18 mouse cellular contexts compared by ENCODE assay signal in genomic region chr4:7143676-7144075, GRCm38 (mm10).
DNase-seq lines count a peak whose midpoint lies in the region; ATAC-seq and TF ChIP-seq lines count a peak whose summit lies in the region.
"Had no signal": no experiment of that assay in that cellular context is flagged by ENCODE, and none has a peak within 500 bp of the region (broad histone marks: within the 10 kb centered on the region; RNA-seq: fewer than 3 reads in every experiment).

No protein-coding gene starts in this region.

- no peaks in the 10 kb centered on the region for H3K9me3 ChIP-seq in intestine, embryonic 14.5 days (ENCODE audit: control insufficient read depth, low read length)
- H3K9me3 ChIP-seq in liver, embryonic 14.5 days (ENCODE audit: control insufficient read depth, low read length) = no peaks in the 10 kb centered on the region
- H3K9me3 ChIP-seq in forebrain, postnatal 0 days (ENCODE audit: low read length) = no peaks in the 10 kb centered on the region
- H3K9me3 ChIP-seq: embryonic facial prominence, embryonic 13.5 days had no signal

- no peak overlapping the region for H3K4me2 ChIP-seq in intestine, embryonic 14.5 days (ENCODE audit: low read length)
- H3K4me2 ChIP-seq in liver, embryonic 14.5 days (ENCODE audit: low read depth) = no peak overlapping the region
- H3K4me2 ChIP-seq in forebrain, postnatal 0 days (ENCODE audit: low read depth) = no peak overlapping the region
- H3K4me2 ChIP-seq: embryonic facial prominence, embryonic 13.5 days; heart, embryonic 11.5 days; hindbrain, embryonic 14.5 days had no signal

- no peak for TF ChIP-seq CTCF in liver, embryonic 14.5 days (IDR thresholded peaks at IDR 0.05; ENCODE audit: low read depth)
- TF ChIP-seq CTCF in forebrain, postnatal 0 days (IDR thresholded peaks at IDR 0.05; ENCODE audit: low read depth) = no peak
- no peak for TF ChIP-seq CTCF in gastrocnemius, adult 2 months (IDR thresholded peaks at IDR 0.05)

- H3K27me3 ChIP-seq in intestine, embryonic 14.5 days (replicated peaks; ENCODE audit: control insufficient read depth, insufficient read depth, low read length) = no peaks in the 10 kb centered on the region
- no peaks in the 10 kb centered on the region for H3K27me3 ChIP-seq in liver, embryonic 14.5 days (ENCODE audit: control insufficient read depth, insufficient read depth, low read length)
- no peaks in the 10 kb centered on the region for H3K27me3 ChIP-seq in forebrain, postnatal 0 days (ENCODE audit: insufficient read depth, low read length)
- H3K27me3 ChIP-seq: embryonic facial prominence, embryonic 13.5 days had no signal

- H3K27ac ChIP-seq in intestine, embryonic 14.5 days (ENCODE audit: low read depth) = no peak overlapping the region; the same call in 1 of the 2 replicates
- no peak overlapping the region for H3K27ac ChIP-seq in liver, embryonic 14.5 days
- no peak overlapping the region for H3K27ac ChIP-seq in forebrain, postnatal 0 days (ENCODE audit: low read depth, low read length)
- H3K27ac ChIP-seq in gastrocnemius, adult 2 months = no peak overlapping the region
- H3K27ac ChIP-seq: embryonic facial prominence, embryonic 13.5 days; hindbrain, embryonic 14.5 days had no signal

- no peak overlapping the region for H3K9ac ChIP-seq in intestine, embryonic 14.5 days (ENCODE audit: low read length)
- no peak overlapping the region for H3K9ac ChIP-seq in liver, embryonic 14.5 days (replicated peaks)
- no peak overlapping the region for H3K9ac ChIP-seq in forebrain, postnatal 0 days
- H3K9ac ChIP-seq: embryonic facial prominence, embryonic 13.5 days; hindbrain, embryonic 14.5 days had no signal

- no peak overlapping the region for H3K4me3 ChIP-seq in intestine, embryonic 14.5 days (ENCODE audit: low read depth, low read length)
- no peak overlapping the region for H3K4me3 ChIP-seq in liver, embryonic 14.5 days (ENCODE audit: insufficient read depth in 1 of 2, low read depth in 2 of 2, low read length in 2 of 2)
- H3K4me3 ChIP-seq in forebrain, postnatal 0 days (ENCODE audit: low read depth, low read length) = no peak overlapping the region
- H3K4me3 ChIP-seq in gastrocnemius, adult 2 months = no peak overlapping the region
- H3K4me3 ChIP-seq: embryonic facial prominence, embryonic 13.5 days had no signal

- H3K36me3 ChIP-seq in intestine, embryonic 14.5 days (ENCODE audit: control insufficient read depth, insufficient read depth, low read length) = no peaks in the 10 kb centered on the region
- H3K36me3 ChIP-seq in liver, embryonic 14.5 days (replicated peaks; ENCODE audit: control insufficient read depth, insufficient read depth, low read depth) = no peaks in the 10 kb centered on the region
- H3K36me3 ChIP-seq in forebrain, postnatal 0 days (ENCODE audit: insufficient read depth) = no peaks in the 10 kb centered on the region
- H3K36me3 ChIP-seq: embryonic facial prominence, embryonic 13.5 days had no signal

- TF ChIP-seq EP300 in liver, embryonic 14.5 days (IDR thresholded peaks at IDR 0.05; ENCODE audit: low read depth) = no peak

- WGBS in intestine, embryonic 14.5 days = 68% methylated on average over 2 of the region's 2 CpGs
- WGBS in liver, embryonic 14.5 days (ENCODE audit: insufficient replicate concordance) = 46% methylated on average over 2 of the region's 2 CpGs
- WGBS in forebrain, postnatal 0 days = 93% methylated on average over 2 of the region's 2 CpGs

- H3K4me1 ChIP-seq in intestine, embryonic 14.5 days (replicated peaks; ENCODE audit: control insufficient read depth, insufficient read depth, low read length) = no peaks in the 10 kb centered on the region
- H3K4me1 ChIP-seq in liver, embryonic 14.5 days (replicated peaks; ENCODE audit: control insufficient read depth in 2 of 2, insufficient read depth in 2 of 2, low read length in 1 of 2) = no peaks in the 10 kb centered on the region; a peak in 2 of 4 replicates
- H3K4me1 ChIP-seq in forebrain, postnatal 0 days (ENCODE audit: insufficient read depth) = no peaks in the 10 kb centered on the region
- H3K4me1 ChIP-seq: embryonic facial prominence, embryonic 13.5 days had no signal

- intact Hi-C loops in gastrocnemius, adult 2 months (cut with DNase I) = no loop called here

- no peak for DNase-seq in intestine, embryonic 14.5 days (ENCODE audit: low spot score)
- DNase-seq in kidney, adult 18-20 months = peak; percentile 8
- DNase-seq in kidney, postnatal 10 days = peak; percentile 9
- DNase-seq in liver, embryonic 14.5 days (ENCODE audit: low read depth in 3 of 3, low spot score in 3 of 3) = no peak
- no peak for DNase-seq in c-Kit-positive CD71-positive TER-119-positive erythroid progenitor cells, embryonic 14.5 days (ENCODE audit: low spot score)
- DNase-seq in spleen, postnatal 4 days (ENCODE audit: low spot score in 2 of 2) = no peak
- no peak for DNase-seq in forebrain, postnatal 0 days
- no peak for DNase-seq in gastrocnemius, adult 2 months
- DNase-seq: adrenal gland, postnatal 14 days; cerebellum, adult 2 months; gastrocnemius, postnatal 10 days; heart, postnatal 14 days; lung, adult 2 months; lung, postnatal 36 days; right cerebral cortex, postnatal 14 days had no signal

- 0 out of 2 replicates have a peak, but pooled peaks have one; percentile 59 for ATAC-seq in intestine, embryonic 14.5 days (replicated peaks; ENCODE audit: low FRiP score, low TSS enrichment, low read depth)
- ATAC-seq in liver, embryonic 14.5 days (ENCODE audit: insufficient read depth) = peak; percentile 47; the same call in 1 of the 2 replicates
- ATAC-seq in forebrain, postnatal 0 days = no peak

Comparison
In these comparisons a context has a peak if more than half of its experiments do, and no peak if none do; other contexts are left out.
1. DNase-seq: peak in kidney, adult 18-20 months (single experiment) and kidney, postnatal 10 days (single experiment); none in intestine, embryonic 14.5 days (single experiment), liver, embryonic 14.5 days (0 of 3), c-Kit-positive CD71-positive TER-119-positive erythroid progenitor cells, embryonic 14.5 days (single experiment), spleen, postnatal 4 days (0 of 2), forebrain, postnatal 0 days (single experiment) and gastrocnemius, adult 2 months (single experiment).